Mouse (Mus musculus) adrenal gland, postnatal 14 days (tissue): Measurements from ENCODE around the gene Tbce. TPM values are rescaled to one million over a fixed set of nuclear protein-coding genes. Genes with fewer than 3 reads are reported as not detected.
"Not testable (repeated sequence)": the region's sequence is repeated elsewhere in the genome, so short reads cannot be mapped to it uniquely, and the experiment has no call there.

Source experiments
- DNase-seq: peaks from one replicate; pipeline ENCODE4 v3.0.0; 2021; ENCODE audit warnings: mixed read lengths
- long read RNA-seq, 2 experiments: library from polyadenylated mRNA; stranded (forward); transcript quantifications; one replicate each; pipeline ENCODE4 v2.0.0; 2021
- total RNA-seq: library from RNA; stranded (reverse); gene quantifications from 2 replicates; pipeline ENCODE4 v1.2.3, GENCODE M21; 2021

Tbce gene
- total RNA-seq: 34.2 and 44.2 TPM in 2 replicates
- long read RNA-seq, experiment 1, transcript Tbce-201 (17 exons, 1,844 nt): major isoform, 15 of 36 reads
- long read RNA-seq, experiment 1, partial matches to known transcripts: 4 of 36 reads
- long read RNA-seq, experiment 1, other reads (novel, unspliced or antisense): 12 of 36 reads
- long read RNA-seq, experiment 2, transcript Tbce-201 (17 exons, 1,844 nt): major isoform, 7 of 20 reads
- long read RNA-seq, experiment 2, partial matches to known transcripts: 2 of 20 reads
- long read RNA-seq, experiment 2, other reads (novel, unspliced or antisense): 11 of 20 reads

- DNase-seq: peak; percentile 93
These were observed at the start of gene Tbce for GRCm38 (mm10) chr13:14039292-14039965. Gene Tbce, minus strand, starts transcription at chr13:14039638.

DNA sequence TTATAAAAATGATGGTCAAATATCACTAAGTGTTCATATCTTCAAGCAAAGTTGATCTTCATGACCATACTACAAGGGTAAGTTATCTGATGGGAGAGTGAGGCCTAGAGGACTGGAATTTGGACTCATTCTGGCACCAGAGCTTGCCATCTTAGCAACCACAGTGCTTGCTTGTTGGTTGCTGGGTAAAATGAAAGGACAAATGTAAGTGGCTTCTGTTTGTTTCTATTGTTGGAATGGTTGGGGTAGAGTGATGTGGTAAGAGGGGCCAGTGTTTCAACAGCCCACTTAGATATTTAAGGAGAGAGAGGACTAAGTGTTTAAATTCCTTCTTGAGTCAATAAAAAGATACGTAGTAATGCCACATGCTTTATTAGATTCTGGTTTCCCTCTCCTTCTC, 49.2 kb upstream of the Tbce start:
- DNase-seq: no peak

GRCm38 (mm10) chr13:14075326-14075725, 35.9 kb upstream of the Tbce start:
- DNase-seq: no peak

- no peak for DNase-seq
These were observed 34.9 kb upstream of the Tbce start for GRCm38 (mm10) chr13:14074371-14074770.

DNA sequence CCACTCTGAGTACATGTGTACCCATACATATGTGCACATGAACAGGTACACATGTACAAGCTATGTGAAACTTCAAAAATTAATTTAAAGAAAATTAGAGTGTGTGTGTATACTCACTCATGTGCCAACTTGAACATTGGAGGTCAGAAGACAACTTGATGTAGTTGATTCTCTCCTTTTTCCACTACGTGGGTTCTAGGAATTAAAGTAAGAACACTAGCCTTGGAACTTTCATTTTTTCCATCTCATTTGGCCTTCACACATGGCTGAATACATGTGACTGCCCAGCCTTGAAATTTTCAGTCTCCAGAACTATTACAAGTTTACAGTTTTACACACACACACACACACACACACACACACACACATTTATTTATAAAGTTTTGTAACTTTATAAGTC, 29.9 kb upstream of the Tbce start:
- no peak for DNase-seq

- no peak for DNase-seq
These were observed 28.6 kb upstream of the Tbce start for GRCm38 (mm10) chr13:14068035-14068434.

- no peak for DNase-seq
These were observed 26.3 kb upstream of the Tbce start for GRCm38 (mm10) chr13:14065701-14066100.

DNA sequence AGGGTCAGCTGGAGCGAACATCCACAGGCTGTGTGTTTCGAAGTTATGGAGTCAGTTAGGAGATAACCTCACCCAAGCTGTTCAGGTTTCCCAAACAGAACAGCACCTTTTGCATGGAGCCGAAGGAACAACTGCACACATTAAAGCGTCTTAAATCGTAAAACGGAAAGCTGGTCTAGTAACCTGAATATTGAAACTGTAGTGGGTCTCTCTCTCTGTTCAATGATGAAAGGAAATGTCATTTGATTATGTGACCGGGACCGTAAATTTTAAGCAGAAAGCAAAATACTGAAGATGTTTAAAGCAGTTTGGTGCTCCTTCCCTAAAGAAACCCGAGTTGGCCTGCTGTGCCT, 25.6 kb upstream of the Tbce start:
- no peak for DNase-seq

DNA sequence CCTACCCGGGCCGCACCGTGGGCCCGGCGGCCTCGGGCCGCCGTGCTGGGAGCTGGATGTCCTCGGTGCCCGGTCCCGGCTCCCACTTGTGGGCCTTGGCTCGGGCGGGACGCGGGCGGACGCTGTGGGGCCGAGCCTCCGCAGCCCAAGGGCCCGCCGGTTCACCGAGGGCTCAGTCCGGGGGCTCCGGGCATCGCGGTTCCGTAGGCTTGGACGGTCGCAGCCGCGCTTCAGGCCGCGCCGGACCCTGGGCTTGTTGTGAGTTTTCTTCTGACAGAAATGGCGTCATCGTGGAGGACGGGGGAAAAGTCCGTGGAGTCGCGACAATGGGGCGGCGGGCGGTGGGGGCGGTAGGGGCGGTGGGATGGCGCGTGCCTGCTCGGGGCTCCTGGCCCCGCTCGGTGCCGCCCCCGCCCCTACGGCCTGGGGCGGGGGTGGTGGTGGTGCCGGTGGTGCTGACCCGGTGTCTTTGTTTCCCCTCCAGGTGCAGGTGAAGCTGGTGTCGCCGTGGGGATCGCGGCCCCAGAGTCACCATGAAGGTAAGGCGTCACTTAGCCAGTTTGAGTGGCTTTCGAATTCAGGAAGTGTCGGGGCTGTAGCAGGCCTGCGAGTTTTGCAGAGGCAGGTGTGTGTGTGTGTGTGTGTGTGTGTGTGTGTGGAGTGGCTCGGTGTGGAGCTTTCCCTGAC, 25.0 kb upstream of the Tbce start:
- DNase-seq: peak; percentile 64

GRCm38 (mm10) chr13:14063942-14064271, 24.5 kb upstream of the Tbce start:
- no peak for DNase-seq

DNA sequence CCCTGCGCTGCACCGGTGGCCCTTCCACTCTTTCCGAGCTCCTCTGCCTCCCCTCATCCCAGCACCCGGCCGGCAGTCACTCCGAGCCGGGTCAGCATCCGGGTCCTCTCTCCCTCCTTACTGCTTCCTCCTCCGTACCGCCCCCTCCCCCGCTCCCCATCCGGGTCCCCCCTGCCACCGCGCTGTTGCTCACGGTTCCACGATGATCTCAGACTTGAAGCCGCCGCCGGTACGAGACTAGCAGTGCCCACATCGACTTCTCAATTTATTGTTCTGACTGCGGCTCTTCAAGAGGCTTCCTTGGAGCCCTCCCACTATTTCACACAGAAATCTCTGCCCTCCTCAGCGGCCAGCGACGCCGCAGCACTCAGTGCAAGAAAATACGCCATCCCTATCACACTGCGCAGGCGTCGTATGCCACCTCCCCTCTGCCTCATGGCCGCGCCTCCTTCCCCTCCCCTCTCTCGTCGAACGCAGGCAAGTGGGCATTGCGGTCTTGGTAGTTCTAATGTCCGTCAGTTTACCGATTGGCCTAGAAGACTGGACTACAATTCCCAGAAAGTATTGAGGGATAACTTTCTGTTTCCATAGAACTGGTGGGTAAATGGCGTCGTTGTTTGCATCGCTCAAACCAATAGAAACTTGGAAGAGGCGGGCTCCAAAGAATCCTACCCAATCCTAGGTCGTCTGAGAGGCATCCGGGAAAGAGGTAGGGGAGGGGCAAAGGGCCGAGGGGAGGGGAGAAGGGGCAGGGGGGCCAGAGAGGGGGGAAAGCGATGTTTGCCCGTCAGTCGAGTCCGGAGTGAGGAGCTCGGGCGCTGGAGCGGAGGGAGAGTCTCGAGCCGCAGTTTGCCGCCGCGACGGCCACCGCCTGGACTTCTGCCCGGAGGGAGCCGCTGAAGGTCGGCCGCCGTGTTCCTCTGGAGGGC, 23.8 kb upstream of the Tbce start, which contains the start of the genes Arid4b and Ggps1:
Gene Arid4b, plus strand, starts transcription at position 220 of the 929 bp plus-strand sequence.
Gene Ggps1, minus strand, starts transcription at position 476 of the 929 bp plus-strand sequence.
- peak; percentile 98 for DNase-seq

GRCm38 (mm10) chr13:14062209-14063012, 23.0 kb upstream of the Tbce start:
- no peak for DNase-seq

DNA sequence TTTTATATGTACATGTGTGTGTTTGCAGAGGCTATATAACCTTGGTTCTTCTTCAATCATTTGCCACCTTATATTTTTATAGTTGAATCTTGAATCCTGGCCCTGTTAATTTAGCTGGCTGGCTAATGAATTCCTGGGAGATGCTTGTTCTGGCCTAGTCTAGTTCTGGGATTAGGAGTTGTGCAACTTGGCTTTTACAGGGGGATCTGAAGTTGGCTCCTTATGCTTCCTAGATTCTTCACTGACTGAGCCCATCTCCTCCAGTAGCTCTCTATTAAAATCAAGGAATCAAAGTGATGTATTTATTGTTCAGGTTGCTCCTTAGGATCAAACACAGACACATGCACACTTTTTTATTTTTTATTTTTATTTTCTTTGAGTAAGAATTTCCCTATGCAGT, 20.1 kb upstream of the Tbce start:
- DNase-seq: no peak

GRCm38 (mm10) chr13:14056801-14057200, 17.4 kb upstream of the Tbce start:
- no peak for DNase-seq

GRCm38 (mm10) chr13:14049878-14050277, 10.4 kb upstream of the Tbce start:
- DNase-seq: no peak

GRCm38 (mm10) chr13:14044521-14044920, 5.1 kb upstream of the Tbce start:
- DNase-seq: no peak

GRCm38 (mm10) chr13:14043851-14044250, 4.4 kb upstream of the Tbce start:
- DNase-seq: no peak

- peak; percentile 37 for DNase-seq
These were observed 748 bp upstream of the Tbce start for GRCm38 (mm10) chr13:14040186-14040585.

GRCm38 (mm10) chr13:14038911-14039291, 537 bp downstream of the Tbce start:
- DNase-seq: no peak

DNA sequence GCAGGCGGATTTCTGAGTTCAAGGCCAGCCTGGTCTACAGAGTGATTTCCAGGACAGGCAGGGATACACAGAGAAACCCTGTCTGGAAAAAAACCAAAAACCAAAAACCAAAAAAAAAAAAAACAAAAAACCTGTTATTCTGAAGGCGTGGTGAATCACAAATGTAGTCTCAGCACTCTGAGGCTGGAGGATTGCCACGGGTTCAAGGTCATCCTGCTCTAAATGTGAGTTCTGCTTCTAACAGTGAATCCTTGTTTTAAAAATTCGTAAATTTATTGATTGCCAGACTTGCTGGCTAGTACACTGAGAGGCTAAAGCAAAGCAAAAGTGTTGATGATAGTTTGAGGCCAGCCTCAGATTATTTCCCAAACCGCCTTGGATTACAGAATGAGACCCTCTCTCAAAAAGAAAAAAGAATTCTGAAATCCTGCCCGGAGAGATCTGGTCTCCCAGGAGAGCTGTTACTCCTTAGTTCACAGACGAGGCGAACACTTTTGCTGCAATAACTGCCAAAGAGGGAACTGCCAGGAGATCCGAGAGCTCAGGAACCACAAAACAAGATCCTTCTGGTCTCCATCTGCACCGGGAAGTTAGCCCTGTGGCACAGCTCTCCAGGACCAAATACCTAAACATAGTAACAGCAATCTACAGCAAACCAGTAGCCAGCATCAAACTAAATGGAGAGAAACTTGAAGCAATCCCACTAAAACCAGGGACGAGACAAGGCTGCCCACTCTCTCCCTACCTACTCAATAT, 3.4 kb downstream of the Tbce start:
- peak; percentile 57 for DNase-seq

GRCm38 (mm10) chr13:14035352-14035751, 4.1 kb downstream of the Tbce start:
- DNase-seq: not testable (repeated sequence)
